Mouse (Mus musculus): ENCODE measurements around the gene Rbms3. TPM values are rescaled to one million over a fixed set of nuclear protein-coding genes. Genes with fewer than 3 reads are reported as not detected.

Gene Rbms3
- polyA plus RNA-seq, 1 experiment: 16.5 TPM

GRCm38 (mm10) chr9:117216026-117216755, 413.5 kb downstream of the Rbms3 start:
- H3K27ac ChIP-seq (ENCODE audit: insufficient read depth, low read depth, low read length): no peak overlapping the region
- H3K4me3 ChIP-seq (ENCODE audit: insufficient read depth, low read depth, low read length): no peak overlapping the region
- H3K27me3 ChIP-seq (replicated peaks; ENCODE audit: control insufficient read depth, insufficient read depth, low read length): no peaks in the 10 kb centered on the region
- no peaks in the 10 kb centered on the region for H3K4me1 ChIP-seq (ENCODE audit: control insufficient read depth, insufficient read depth, low read length)
- DNase-seq: peak; percentile 19
- H3K36me3 ChIP-seq (ENCODE audit: control insufficient read depth, insufficient read depth, low read length): no peaks in the 10 kb centered on the region
- 55% methylated on average over 9 of the region's 9 CpGs for WGBS
- TF ChIP-seq POLR2A (IDR thresholded peaks at IDR 0.05; ENCODE audit: low read depth, low read length): no peak
- no peak for TF ChIP-seq CTCF (conservative IDR thresholded peaks at IDR 0.05; ENCODE audit: insufficient read depth, insufficient read length, low read depth, low read length)

- Histone ChIP-seq H3K27me3 (replicated peaks; ENCODE audit: control insufficient read depth, insufficient read depth, low read length) (no peaks in the 10 kb centered on the region), H3K4me1 (ENCODE audit: control insufficient read depth, insufficient read depth, low read length) (no peaks in the 10 kb centered on the region), H3K36me3 (ENCODE audit: control insufficient read depth, insufficient read depth, low read length) (no peaks in the 10 kb centered on the region), H3K27ac (ENCODE audit: insufficient read depth, low read depth, low read length) (no peak overlapping the region), H3K4me3 (ENCODE audit: insufficient read depth, low read depth, low read length) (no peak overlapping the region)
- WGBS: 47% methylated on average over 4 of the region's 4 CpGs
- TF ChIP-seq POLR2A (IDR thresholded peaks at IDR 0.05; ENCODE audit: low read depth, low read length) (no peak), CTCF (conservative IDR thresholded peaks at IDR 0.05; ENCODE audit: insufficient read depth, insufficient read length, low read depth, low read length) (no peak)
- no peak for DNase-seq
These were observed 417.7 kb downstream of the Rbms3 start for GRCm38 (mm10) chr9:117212023-117212422.

- Histone ChIP-seq H3K27ac (ENCODE audit: insufficient read depth, low read depth, low read length) (no peak overlapping the region), H3K27me3 (replicated peaks; ENCODE audit: control insufficient read depth, insufficient read depth, low read length) (no peaks in the 10 kb centered on the region), H3K4me3 (ENCODE audit: insufficient read depth, low read depth, low read length) (no peak overlapping the region), H3K36me3 (ENCODE audit: control insufficient read depth, insufficient read depth, low read length) (no peaks in the 10 kb centered on the region), H3K4me1 (ENCODE audit: control insufficient read depth, insufficient read depth, low read length) (no peaks in the 10 kb centered on the region; the same call in 1 of the 2 replicates)
- DNase-seq: no peak
- 86% methylated on average over 2 of the region's 2 CpGs for WGBS
- no peak for TF ChIP-seq CTCF (conservative IDR thresholded peaks at IDR 0.05; ENCODE audit: insufficient read depth, insufficient read length, low read depth, low read length)
- TF ChIP-seq POLR2A (IDR thresholded peaks at IDR 0.05; ENCODE audit: low read depth, low read length): no peak
These were observed 419.4 kb downstream of the Rbms3 start for GRCm38 (mm10) chr9:117210344-117210743.

GRCm38 (mm10) chr9:117205395-117205794, 424.3 kb downstream of the Rbms3 start:
- no peak overlapping the region for H3K4me3 ChIP-seq (ENCODE audit: insufficient read depth, low read depth, low read length)
- H3K36me3 ChIP-seq (ENCODE audit: control insufficient read depth, insufficient read depth, low read length): no peaks in the 10 kb centered on the region
- no peaks in the 10 kb centered on the region for H3K27me3 ChIP-seq (replicated peaks; ENCODE audit: control insufficient read depth, insufficient read depth, low read length)
- 43% methylated on average over 6 of the region's 6 CpGs for WGBS
- H3K27ac ChIP-seq (ENCODE audit: insufficient read depth, low read depth, low read length): no peak overlapping the region
- peak; percentile 14 for DNase-seq
- H3K4me1 ChIP-seq (ENCODE audit: control insufficient read depth, insufficient read depth, low read length): no peaks in the 10 kb centered on the region; the same call in 1 of the 2 replicates
- TF ChIP-seq CTCF (conservative IDR thresholded peaks at IDR 0.05; ENCODE audit: insufficient read depth, insufficient read length, low read depth, low read length): no peak
- TF ChIP-seq POLR2A (IDR thresholded peaks at IDR 0.05; ENCODE audit: low read depth, low read length): no peak

GRCm38 (mm10) chr9:117200067-117200658, 429.6 kb downstream of the Rbms3 start:
- H3K27me3 ChIP-seq (replicated peaks; ENCODE audit: control insufficient read depth, insufficient read depth, low read length): no peaks in the 10 kb centered on the region
- H3K27ac ChIP-seq (ENCODE audit: insufficient read depth, low read depth, low read length): no peak overlapping the region
- no peaks in the 10 kb centered on the region for H3K36me3 ChIP-seq (ENCODE audit: control insufficient read depth, insufficient read depth, low read length)
- H3K4me1 ChIP-seq (ENCODE audit: control insufficient read depth, insufficient read depth, low read length): no peaks in the 10 kb centered on the region
- TF ChIP-seq CTCF (conservative IDR thresholded peaks at IDR 0.05; ENCODE audit: insufficient read depth, insufficient read length, low read depth, low read length) (no peak), POLR2A (IDR thresholded peaks at IDR 0.05; ENCODE audit: low read depth, low read length) (no peak)
- WGBS: 88% methylated on average over 7 of the region's 7 CpGs
- H3K4me3 ChIP-seq (ENCODE audit: insufficient read depth, low read depth, low read length): no peak overlapping the region
- DNase-seq: no peak

- Histone ChIP-seq H3K4me1 (ENCODE audit: control insufficient read depth, insufficient read depth, low read length) (no peaks in the 10 kb centered on the region), H3K36me3 (ENCODE audit: control insufficient read depth, insufficient read depth, low read length) (no peaks in the 10 kb centered on the region), H3K27ac (ENCODE audit: insufficient read depth, low read depth, low read length) (no peak overlapping the region), H3K4me3 (ENCODE audit: insufficient read depth, low read depth, low read length) (no peak overlapping the region), H3K27me3 (replicated peaks; ENCODE audit: control insufficient read depth, insufficient read depth, low read length) (no peaks in the 10 kb centered on the region)
- DNase-seq: no peak
- no peak for TF ChIP-seq POLR2A (IDR thresholded peaks at IDR 0.05; ENCODE audit: low read depth, low read length)
- TF ChIP-seq CTCF (conservative IDR thresholded peaks at IDR 0.05; ENCODE audit: insufficient read depth, insufficient read length, low read depth, low read length): no peak
- 85% methylated on average over 3 of the region's 3 CpGs for WGBS
These were observed 432.2 kb downstream of the Rbms3 start for GRCm38 (mm10) chr9:117197531-117197930.
